Mouse (Mus musculus) intestine, postnatal 0 days (tissue): Measurements from ENCODE around the gene St6galnac4. TPM values are rescaled to one million over a fixed set of nuclear protein-coding genes. Genes with fewer than 3 reads are reported as not detected.

Source experiments
- ATAC-seq: fragments of 200-750 bp; cut with Nextera tagmentation; 2 replicates; pipeline ENCODE4 v1.8.0; 2017; ENCODE audit warnings: mild to moderate bottlenecking, moderate TSS enrichment, moderate library complexity
- H3K27ac ChIP-seq: fragments of 300-500 bp; sonication (generic); 2 replicates; pipeline ENCODE4 v1.5.1; 2014; ENCODE audit warnings: mild to moderate bottlenecking, low read depth, low read length, moderate library complexity
- H3K27me3 ChIP-seq: fragments of 300-500 bp; sonication (generic); replicated peaks from 2 replicates; pipeline ENCODE4 v1.6.1; 2014; ENCODE audit warnings: low read length, mixed read lengths; ENCODE audit not compliant: control insufficient read depth, insufficient read depth
- H3K36me3 ChIP-seq: fragments of 300-500 bp; sonication (generic); 2 replicates; pipeline ENCODE4 v1.6.1; 2014; ENCODE audit warnings: mild to moderate bottlenecking, moderate library complexity; ENCODE audit not compliant: control insufficient read depth, insufficient read depth
- H3K4me1 ChIP-seq: fragments of 300-500 bp; sonication (generic); replicated peaks from 2 replicates; pipeline ENCODE4 v1.6.1; 2014; ENCODE audit warnings: antibody characterized with exemption, low read length, mixed read lengths; ENCODE audit not compliant: control insufficient read depth, insufficient read depth
- H3K4me2 ChIP-seq: fragments of 300-500 bp; sonication (generic); replicated peaks from 2 replicates; pipeline ENCODE4 v1.6.1; 2014; ENCODE audit warnings: low read depth, mild to moderate bottlenecking, moderate library complexity
- H3K4me3 ChIP-seq: fragments of 300-500 bp; sonication (generic); 2 replicates; pipeline ENCODE4 v1.5.1; 2014; ENCODE audit warnings: low read depth, low read length
- H3K9ac ChIP-seq: fragments of 300-500 bp; sonication (generic); 2 replicates; pipeline ENCODE4 v1.6.1; 2014; ENCODE audit warnings: mild to moderate bottlenecking, low read depth, low read length
- H3K9me3 ChIP-seq: fragments of 300-500 bp; sonication (generic); 2 replicates; pipeline ENCODE4 v1.6.1; 2016; ENCODE audit warnings: mixed run types; ENCODE audit not compliant: control insufficient read depth
- CTCF ChIP-seq: sonication (generic); IDR thresholded peaks from 2 replicates; pipeline ENCODE4 v1.5.1; 2016; ENCODE audit warnings: low read depth, mild to moderate bottlenecking, control low read depth, antibody characterized with exemption, moderate library complexity
- WGBS: fragments of 180-500 bp; shearing (Covaris S2); extraction: QIAGEN DNeasy Blood & Tissue Kit; methylation state at CpG from one replicate; pipeline ENCODE4 v1.1.7; 2014; 5-methylcytosine and 5-hydroxymethylcytosine counted together
- polyA plus RNA-seq: library from polyadenylated mRNA; unstranded; fragments of >200 nt; fragmentation: Nextera tagmentation; extraction: Ambion mirVana; gene quantifications from 2 replicates; pipeline ENCODE4 v1.2.1, GENCODE M21; 2015

The St6galnac4 gene
- polyA plus RNA-seq, 1 experiment from 2014 or later, result 6.6 TPM

DNA sequence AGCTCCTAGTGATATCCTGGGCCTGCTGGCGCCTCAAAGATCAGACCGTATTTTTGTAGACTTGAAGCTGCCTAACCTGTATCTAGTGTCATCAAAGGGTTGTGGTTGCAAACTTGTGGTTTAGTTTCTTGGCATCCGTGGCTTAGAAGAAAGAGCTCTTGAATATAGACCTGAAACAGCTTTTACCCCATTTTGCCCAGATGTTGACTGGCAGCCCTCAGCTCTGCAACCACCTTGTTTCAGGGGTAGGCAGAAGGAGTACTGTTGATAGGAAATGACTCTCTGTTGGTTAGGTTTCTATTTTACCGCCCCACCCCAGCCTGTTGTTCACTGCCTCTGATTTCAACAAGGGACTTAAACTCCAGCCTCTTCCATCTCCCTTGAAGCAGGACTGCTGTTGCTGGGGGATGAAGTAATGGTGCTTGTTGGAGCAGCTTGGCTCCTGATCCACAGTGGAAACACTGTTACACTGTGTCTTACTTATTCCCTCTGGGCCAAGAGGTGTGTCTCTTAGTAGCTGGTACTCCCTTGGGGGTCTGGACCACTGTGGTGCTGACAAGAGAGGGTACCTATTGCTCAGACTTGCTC is 44.8 kb upstream of the St6galnac4 start:
- no peaks in the 10 kb centered on the region for H3K27me3 ChIP-seq
- peaks cover 15% of the 10 kb centered on the region; the same call in 1 of the 2 replicates for H3K4me1 ChIP-seq
- H3K27ac ChIP-seq, result peak overlapping the region; percentile 31; the same call in 1 of the 2 replicates
- 62% methylated on average over 4 of the region's 4 CpGs for WGBS
- TF ChIP-seq CTCF, result no peak
- no peak overlapping the region for H3K9ac ChIP-seq
- no peak overlapping the region for H3K4me2 ChIP-seq
- H3K36me3 ChIP-seq, result peaks cover 8% of the 10 kb centered on the region; the same call in 1 of the 2 replicates
- ATAC-seq, result no peak
- H3K9me3 ChIP-seq, result no peaks in the 10 kb centered on the region
- H3K4me3 ChIP-seq, result no peak overlapping the region

DNA sequence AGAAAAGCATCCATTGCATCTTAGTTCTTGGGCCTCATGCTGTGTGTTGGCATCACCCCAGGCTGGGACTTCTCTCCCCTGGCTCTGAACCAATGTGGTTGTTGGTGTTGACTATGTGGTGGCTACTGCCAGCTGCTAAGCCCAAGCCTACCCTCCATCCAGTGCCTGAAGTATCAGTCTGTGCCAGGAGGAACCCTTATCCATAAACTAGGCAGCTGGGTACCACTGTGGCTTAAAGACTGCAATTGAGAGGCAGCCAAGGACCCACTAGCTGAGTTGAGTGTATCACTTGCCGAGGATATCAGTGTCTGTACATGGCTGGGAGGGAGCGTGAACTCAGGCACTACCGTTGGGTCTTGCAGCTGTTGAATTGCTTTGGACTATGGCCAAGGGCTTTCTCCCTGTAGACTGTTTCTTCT is 43.9 kb upstream of the St6galnac4 start:
- Histone ChIP-seq H3K4me2 (no peak overlapping the region), H3K4me1 (peaks cover 13% of the 10 kb centered on the region; the same call in 1 of the 2 replicates), H3K9ac (no peak overlapping the region), H3K36me3 (peaks cover 10% of the 10 kb centered on the region; the same call in 1 of the 2 replicates), H3K27ac (no peak overlapping the region), H3K27me3 (no peaks in the 10 kb centered on the region), H3K9me3 (no peaks in the 10 kb centered on the region), H3K4me3 (no peak overlapping the region)
- no peak for TF ChIP-seq CTCF
- 40% methylated on average over 3 of the region's 3 CpGs for WGBS
- no peak; the same call in 1 of the 2 replicates for ATAC-seq

- 92% methylated on average over 1 of the region's 1 CpGs for WGBS
- no peak for TF ChIP-seq CTCF
- Histone ChIP-seq H3K27ac (peak overlapping the region; percentile 68), H3K36me3 (peaks cover 12% of the 10 kb centered on the region; the same call in 1 of the 2 replicates), H3K9me3 (no peaks in the 10 kb centered on the region), H3K9ac (no peak overlapping the region), H3K4me2 (no peak overlapping the region), H3K4me1 (peaks cover 19% of the 10 kb centered on the region), H3K27me3 (no peaks in the 10 kb centered on the region), H3K4me3 (no peak overlapping the region)
- no peak for ATAC-seq
Measured at GRCm38 (mm10) chr2:32546951-32547350, 39.9 kb upstream of the St6galnac4 start.

- peaks cover 19% of the 10 kb centered on the region for H3K4me1 ChIP-seq
- H3K36me3 ChIP-seq, result peaks cover 12% of the 10 kb centered on the region; the same call in 1 of the 2 replicates
- H3K4me2 ChIP-seq, result no peak overlapping the region
- no peak overlapping the region for H3K9ac ChIP-seq
- H3K27ac ChIP-seq, result peak overlapping the region; percentile 68
- peak; percentile 69 for ATAC-seq
- no peaks in the 10 kb centered on the region for H3K27me3 ChIP-seq
- WGBS, result 51% methylated on average over 5 of the region's 5 CpGs
- no peaks in the 10 kb centered on the region for H3K9me3 ChIP-seq
- H3K4me3 ChIP-seq, result no peak overlapping the region
- TF ChIP-seq CTCF, result no peak
Measured at GRCm38 (mm10) chr2:32547380-32547779, 39.5 kb upstream of the St6galnac4 start.

- Histone ChIP-seq H3K9me3 (no peaks in the 10 kb centered on the region), H3K27ac (peak overlapping the region; percentile 68; the same call in 1 of the 2 replicates), H3K9ac (no peak overlapping the region), H3K4me3 (no peak overlapping the region), H3K4me2 (no peak overlapping the region), H3K36me3 (peaks cover 12% of the 10 kb centered on the region; the same call in 1 of the 2 replicates), H3K4me1 (peaks cover 19% of the 10 kb centered on the region), H3K27me3 (no peaks in the 10 kb centered on the region)
- ATAC-seq, result peak; percentile 14; the same call in 1 of the 2 replicates
- 82% methylated on average over 7 of the region's 7 CpGs for WGBS
- no peak for TF ChIP-seq CTCF
Measured at GRCm38 (mm10) chr2:32547964-32548739, 38.7 kb upstream of the St6galnac4 start.

DNA sequence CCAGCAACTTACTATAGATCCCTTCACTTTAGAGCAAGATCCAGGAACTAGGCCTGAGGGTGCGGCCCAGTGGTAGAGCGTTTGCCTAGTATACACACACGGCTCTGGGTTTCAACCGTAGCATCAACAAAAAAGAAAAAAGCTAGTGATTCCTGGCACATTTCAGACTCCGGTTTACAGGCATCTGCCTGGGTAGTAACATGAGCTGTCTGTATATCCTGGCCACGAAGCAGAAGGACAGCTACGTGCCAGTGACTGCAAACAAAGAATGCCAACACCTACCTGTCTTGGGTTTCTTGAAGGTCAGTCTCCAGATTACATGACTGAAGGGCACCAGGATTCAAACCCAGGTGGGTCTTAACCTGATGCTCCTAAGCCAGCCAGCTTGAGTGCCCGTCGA is 37.7 kb upstream of the St6galnac4 start:
- no peak overlapping the region for H3K4me2 ChIP-seq
- H3K9me3 ChIP-seq, result no peaks in the 10 kb centered on the region
- no peak overlapping the region for H3K27ac ChIP-seq
- peaks cover 12% of the 10 kb centered on the region; the same call in 1 of the 2 replicates for H3K36me3 ChIP-seq
- H3K9ac ChIP-seq, result no peak overlapping the region
- peaks cover 19% of the 10 kb centered on the region for H3K4me1 ChIP-seq
- TF ChIP-seq CTCF, result no peak
- WGBS, result 78% methylated on average over 9 of the region's 9 CpGs
- H3K4me3 ChIP-seq, result no peak overlapping the region
- no peaks in the 10 kb centered on the region for H3K27me3 ChIP-seq
- no peak for ATAC-seq
